Mouse (Mus musculus): ENCODE data around the gene Btbd18. TPM values are rescaled to one million over a fixed set of nuclear protein-coding genes. Genes with fewer than 3 reads are reported as not detected.

Btbd18 gene
- total RNA-seq (2023) = not detected

GRCm38 (mm10) chr2:84658806-84659205, at the start of gene Btbd18:
Btbd18 (plus strand) TSS chr2:84659079.

DNA sequence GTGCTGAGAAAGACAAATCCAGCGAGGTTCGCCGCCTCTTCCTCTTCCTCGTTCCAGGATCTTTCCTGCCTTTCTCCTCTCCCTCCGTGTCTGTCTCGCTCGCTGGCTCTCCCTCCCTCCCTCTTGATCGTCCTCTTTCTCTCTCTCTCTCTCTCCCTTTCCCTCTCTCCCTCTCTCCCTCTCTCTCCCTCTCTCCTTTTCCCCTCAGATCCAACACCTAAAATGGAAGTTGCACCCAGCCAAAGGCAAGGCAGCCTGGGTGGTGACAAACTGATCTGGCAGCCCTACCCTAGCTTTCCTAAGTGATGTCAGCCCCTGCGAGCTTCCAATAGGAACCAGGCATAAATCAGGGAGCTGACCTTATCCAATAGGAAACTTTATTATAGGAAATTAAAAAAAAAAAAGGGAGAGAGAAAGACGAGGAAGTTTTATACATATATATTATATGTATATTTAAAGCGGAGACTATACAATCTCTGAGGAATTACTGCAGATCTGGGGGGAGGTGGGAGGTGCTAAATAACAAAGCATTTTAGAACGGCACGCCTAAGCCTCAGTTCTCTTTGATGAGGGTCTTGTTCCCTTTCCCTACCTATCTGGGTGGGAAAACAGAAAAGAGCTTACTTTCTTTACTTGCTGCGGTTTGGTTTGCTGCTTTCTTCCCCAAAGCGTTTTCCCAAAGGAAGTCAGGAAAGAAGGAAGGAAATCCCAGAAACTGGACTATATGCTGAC, 8.2 kb upstream of the Btbd18 start, which contains the start of gene Ctnnd1:
Gene Ctnnd1 (minus strand): TSS at position 302 of the 732 bp plus-strand sequence.

DNA sequence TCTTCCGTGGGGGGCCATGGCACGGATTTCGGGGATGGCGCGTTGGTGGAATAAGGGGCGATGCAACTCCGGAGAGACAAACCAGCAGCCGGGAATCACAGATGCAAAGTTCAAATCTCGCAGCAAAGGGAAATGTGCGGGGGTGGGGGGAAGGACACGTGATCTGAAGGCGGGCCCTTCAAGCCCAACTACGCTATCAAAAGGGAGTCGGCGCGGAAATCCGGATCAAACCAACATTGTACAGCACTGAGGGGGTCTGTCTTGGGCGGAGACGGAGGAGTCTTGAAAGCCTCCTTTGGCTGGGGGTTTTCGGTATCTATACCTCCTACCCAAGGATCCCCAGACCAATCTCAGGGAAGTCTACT, 11.7 kb downstream of the Btbd18 start, which contains the start of gene Selenoh:
Gene Selenoh (minus strand): TSS at position 202 of the 365 bp plus-strand sequence.

DNA sequence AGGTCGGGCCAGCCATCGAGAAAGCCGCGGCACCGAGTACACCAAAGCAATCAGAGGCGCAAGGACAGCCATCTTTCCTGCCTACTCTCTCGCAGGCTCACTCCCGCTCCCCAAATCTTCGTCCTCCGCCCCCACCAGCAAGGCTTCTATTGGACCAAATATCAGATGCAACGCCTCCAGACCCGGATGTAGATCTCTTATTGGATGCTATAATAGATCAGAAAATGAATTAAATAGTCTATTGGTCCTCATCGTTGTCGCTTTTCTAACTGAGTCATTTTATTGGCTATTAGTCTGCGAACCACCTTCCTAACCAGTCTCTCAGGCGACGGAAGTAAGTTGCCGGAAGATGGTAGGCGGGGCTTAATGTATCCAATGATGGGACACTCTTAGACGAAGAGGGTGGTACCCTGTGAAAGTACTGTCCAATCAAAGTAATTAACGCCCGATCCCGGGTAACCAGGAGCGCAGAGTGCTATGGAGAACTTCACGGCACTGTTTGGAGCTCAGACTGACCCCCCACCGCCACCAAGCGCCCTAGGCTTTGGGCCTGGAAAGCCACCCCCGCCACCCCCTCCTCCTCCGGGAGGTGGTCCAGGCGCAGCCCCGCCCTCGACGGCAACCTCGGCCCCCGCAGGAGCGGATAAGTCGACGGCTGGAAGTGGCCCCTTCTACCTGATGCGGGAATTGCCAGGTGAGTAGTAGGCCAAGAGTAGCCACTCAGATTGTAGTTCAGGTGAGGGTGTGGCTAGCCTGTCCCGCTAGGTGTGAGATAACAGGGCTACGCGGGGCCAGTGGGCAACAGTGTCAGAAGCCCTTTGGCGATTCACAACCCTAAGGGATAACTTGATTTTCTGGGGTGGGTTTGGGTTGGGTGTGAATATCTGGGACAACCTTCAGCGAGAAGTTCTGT, 19.3 kb downstream of the Btbd18 start, which contains the start of the genes Gm28635 and Med19:
Gene Gm28635 (minus strand): TSS at position 74 of the 913 bp plus-strand sequence.
Gene Med19 (plus strand): TSS at position 435 of the 913 bp plus-strand sequence.

DNA sequence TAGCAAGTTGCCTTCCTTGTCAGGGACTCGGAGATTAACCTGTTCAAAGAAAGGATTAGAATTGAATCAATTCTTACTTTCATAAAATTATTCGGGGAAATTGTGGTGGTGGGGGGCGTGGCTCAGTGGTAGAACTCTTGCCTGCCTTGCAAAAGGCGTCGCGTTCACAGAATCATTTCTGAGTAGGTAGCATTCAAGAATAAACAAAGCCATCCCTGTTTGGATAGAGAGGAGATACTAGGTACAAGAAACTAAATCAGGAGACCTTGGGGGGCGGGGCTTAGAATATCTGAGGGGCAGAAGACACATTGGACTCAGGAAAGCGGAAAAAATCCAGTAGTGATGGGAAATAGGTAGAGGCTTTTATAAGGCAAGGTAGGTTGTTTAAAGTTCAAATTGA, 20.1 kb downstream of the Btbd18 start, which contains the start of gene Tmx2:
Gene Tmx2 (minus strand): TSS at position 125 of the 400 bp plus-strand sequence.

DNA sequence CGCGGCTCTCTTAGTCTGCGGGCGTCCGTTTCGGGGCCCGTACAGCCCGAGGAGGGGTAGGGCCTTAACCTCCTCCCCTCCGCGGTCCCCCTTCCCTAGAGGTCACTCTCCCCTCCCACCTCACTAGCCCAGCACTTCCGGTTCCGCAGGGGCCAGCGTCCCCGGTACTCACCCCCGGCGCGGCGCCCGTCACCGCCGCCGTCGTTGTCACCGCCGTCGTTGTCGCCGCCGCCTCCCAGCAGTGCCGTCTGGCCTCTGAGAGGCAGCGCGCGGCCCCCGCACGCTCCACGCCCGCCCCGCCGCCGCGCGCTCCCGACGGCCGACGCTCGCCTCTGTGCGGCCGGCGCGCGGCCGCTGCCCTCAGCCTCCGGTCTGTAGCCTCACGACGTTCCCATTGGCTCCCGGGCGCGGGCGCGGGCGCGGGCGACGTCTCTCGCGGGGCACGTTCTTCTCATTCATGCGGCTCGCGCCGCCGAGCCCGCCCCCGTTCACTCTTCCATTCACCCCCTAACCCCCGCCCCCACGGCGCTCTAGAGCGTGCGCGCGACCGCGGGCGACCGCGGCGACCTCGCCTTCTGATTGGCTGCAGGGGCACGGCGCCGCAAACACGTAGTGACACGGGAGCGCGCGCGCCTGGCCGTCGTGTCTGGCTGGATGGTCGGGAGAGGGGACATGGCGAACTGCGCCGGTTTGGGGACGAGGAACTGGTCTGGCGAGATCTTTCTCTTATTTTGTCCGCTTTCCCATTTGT, 56.1 kb downstream of the Btbd18 start, which contains the start of gene Zdhhc5:
Gene Zdhhc5 (minus strand): TSS at position 370 of the 751 bp plus-strand sequence.

Other genes with a start within 250 kb of the Btbd18 start
- gene Calcrl, start 233.7 kb upstream of the Btbd18 start, total RNA-seq (2023) = 10 to 100 TPM; 24.3 to 26.3 TPM
- gene Tfpi, start 182.3 kb upstream of the Btbd18 start, total RNA-seq (2023) = 1 to 10 TPM; 6.2 to 9.5 TPM
- 1 to 10 TPM; 1.4 to 2.3 TPM for gene Ctnnd1, start 8.3 kb upstream of the Btbd18 start, total RNA-seq (2023)
- gene Selenoh, start 11.7 kb downstream of the Btbd18 start, total RNA-seq (2023) = 10 to 100 TPM; 43.5 to 54.2 TPM
- gene Gm28635, start 19.0 kb downstream of the Btbd18 start, total RNA-seq (2023) = not detected
- gene Med19, start 19.3 kb downstream of the Btbd18 start, total RNA-seq (2023) = 10 to 100 TPM; 16.4 to 18.7 TPM
- gene Tmx2, start 20.1 kb downstream of the Btbd18 start, total RNA-seq (2023) = 10 to 100 TPM; 39.3 to 46.5 TPM
- gene Zdhhc5, start 56.1 kb downstream of the Btbd18 start, total RNA-seq (2023) = 10 to 100 TPM; 53.5 to 55.2 TPM
- 10 to 100 TPM; 26.6 to 32.2 TPM for gene Clp1, start 68.3 kb downstream of the Btbd18 start, total RNA-seq (2023)
- gene Ypel4, start 75.0 kb downstream of the Btbd18 start, total RNA-seq (2023) = under 1 TPM in 1 of 2 experiments, not detected in 1; 0.74 TPM
- not detected for gene Gm19426, start 84.6 kb downstream of the Btbd18 start, total RNA-seq (2023)
- under 1 TPM in 1 of 2 experiments, not detected in 1; 0.33 TPM for gene Serping1, start 116.4 kb downstream of the Btbd18 start, total RNA-seq (2023)
- 1 to 10 TPM; 3.6 to 3.9 TPM for gene Ube2l6, start 139.7 kb downstream of the Btbd18 start, total RNA-seq (2023)
- not detected for gene Smtnl1, start 163.6 kb downstream of the Btbd18 start, total RNA-seq (2023)
- gene Timm10, start 167.9 kb downstream of the Btbd18 start, total RNA-seq (2023) = 10 to 100 TPM in 1 of 2 experiments, 1 to 10 TPM in 1; 8.7 to 16.9 TPM
- 1 to 10 TPM; 1.3 to 1.4 TPM for gene Slc43a1, start 179.8 kb downstream of the Btbd18 start, total RNA-seq (2023)
- gene Rtn4rl2, start 227.6 kb downstream of the Btbd18 start, total RNA-seq (2023) = not detected

All from T-cell, adult 66 days (primary cell).